Mouse (Mus musculus) CH12.LX (cell line): ENCODE measurements at regions not wholly inside any gene's neighbourhood (a gene's known extent, or its start where the extent isn't known, plus 50 kb on each side); places are given as distances from the start of the nearest gene placed in this dataset.

Source experiments
- BHLHE40 ChIP-seq: IDR thresholded peaks from 2 replicates; pipeline ENCODE4 v1.6.1; 2011; ENCODE audit warnings: mild to moderate bottlenecking, low read depth, low read length, improper control_type of control experiment
- CHD2 ChIP-seq: IDR thresholded peaks from 2 replicates; pipeline ENCODE4 v1.6.1; 2011; ENCODE audit warnings: low read length, improper control_type of control experiment
- CTCF ChIP-seq, 2 experiments: IDR thresholded peaks in 1 of 2; conservative IDR thresholded peaks in 1 of 2; 2 replicates each; pipeline ENCODE4 v1.5.1; 2011 to 2012; ENCODE audit warnings: low read depth in 2 of 2, low read length in 2 of 2, improper control_type of control experiment in 1 of 2, inconsistent platforms in 1 of 2, mild to moderate bottlenecking in 1 of 2, moderate library complexity in 1 of 2
- EP300 ChIP-seq: IDR thresholded peaks from 2 replicates; pipeline ENCODE4 v1.6.1; 2011; ENCODE audit warnings: low read length, improper control_type of control experiment
- JUND ChIP-seq: conservative IDR thresholded peaks from 2 replicates; pipeline ENCODE4 v1.6.1; 2011; ENCODE audit warnings: low read depth, low read length, improper control_type of control experiment
- MAX ChIP-seq: IDR thresholded peaks from 2 replicates; pipeline ENCODE4 v1.6.1; 2011; ENCODE audit warnings: low read length, improper control_type of control experiment
- MXI1 ChIP-seq: IDR thresholded peaks from 2 replicates; pipeline ENCODE4 v1.6.1; 2011; ENCODE audit warnings: mild to moderate bottlenecking, low read depth, low read length, improper control_type of control experiment
- MYC ChIP-seq: IDR thresholded peaks from 2 replicates; pipeline ENCODE4 v1.6.1; 2011; ENCODE audit warnings: low read depth, mild to moderate bottlenecking, improper control_type of control experiment, low read length
- POLR2A ChIP-seq: IDR thresholded peaks from 2 replicates; pipeline ENCODE4 v1.6.1; 2011; ENCODE audit warnings: low read depth, mild to moderate bottlenecking, improper control_type of control experiment, low read length
- TBP ChIP-seq: conservative IDR thresholded peaks from 2 replicates; pipeline ENCODE4 v1.6.1; 2011; ENCODE audit warnings: low read depth, low read length, improper control_type of control experiment
- UBTF ChIP-seq: IDR thresholded peaks from 2 replicates; pipeline ENCODE4 v1.6.1; 2012; ENCODE audit warnings: low read depth, mild to moderate bottlenecking, inconsistent platforms, low read length, improper control_type of control experiment, moderate library complexity

DNA sequence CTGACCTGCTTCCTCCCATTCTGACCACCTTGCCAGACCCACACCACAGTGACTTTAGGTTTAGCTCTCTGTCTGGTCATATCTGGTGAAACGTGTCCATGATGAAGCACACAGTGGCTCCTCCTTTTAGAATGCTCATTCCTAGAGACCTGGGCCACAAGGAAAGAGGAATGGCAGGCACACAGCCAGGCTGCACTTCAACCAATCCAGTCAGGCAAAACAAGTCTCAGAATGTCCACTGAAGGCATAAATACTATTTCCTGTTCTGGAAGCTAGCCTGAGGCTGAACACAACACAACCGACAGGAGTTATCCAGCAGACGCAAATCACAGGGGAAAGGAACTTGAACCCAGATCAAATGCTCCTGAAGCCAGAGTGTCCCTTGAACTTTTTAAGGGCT is 235.4 kb upstream of the Jarid2 start:
- TF ChIP-seq MXI1 (no peak), CTCF (conservative IDR thresholded peaks at IDR 0.05 in 1 of 2, IDR thresholded peaks at IDR 0.05 in 1 of 2; ENCODE audit: low read depth in 2 of 2, low read length in 2 of 2) (no peak), JUND (no peak), POLR2A (no peak), MAX (no peak), TBP (no peak), MYC (no peak), UBTF (no peak), EP300 (no peak), CHD2 (no peak), BHLHE40 (no peak)
